Mouse (Mus musculus) thymus, postnatal 0 days (tissue): ENCODE data around the gene Olfr1173. TPM values are rescaled to one million over a fixed set of nuclear protein-coding genes. Genes with fewer than 3 reads are reported as not detected.

Experiments
- DNase-seq: peaks from one replicate; pipeline ENCODE4 v3.0.0-alpha.2; 2015; ENCODE audit warnings: low spot score
- polyA plus RNA-seq: library from polyadenylated mRNA; unstranded; fragments of >200 nt; fragmentation: Nextera tagmentation; extraction: Ambion mirVana; gene quantifications from 2 replicates; pipeline ENCODE4 v1.2.1, GENCODE M21; 2015

The Olfr1173 gene
- 0.03 TPM in 1 of 2 replicates, not detected in the other for polyA plus RNA-seq

DNA sequence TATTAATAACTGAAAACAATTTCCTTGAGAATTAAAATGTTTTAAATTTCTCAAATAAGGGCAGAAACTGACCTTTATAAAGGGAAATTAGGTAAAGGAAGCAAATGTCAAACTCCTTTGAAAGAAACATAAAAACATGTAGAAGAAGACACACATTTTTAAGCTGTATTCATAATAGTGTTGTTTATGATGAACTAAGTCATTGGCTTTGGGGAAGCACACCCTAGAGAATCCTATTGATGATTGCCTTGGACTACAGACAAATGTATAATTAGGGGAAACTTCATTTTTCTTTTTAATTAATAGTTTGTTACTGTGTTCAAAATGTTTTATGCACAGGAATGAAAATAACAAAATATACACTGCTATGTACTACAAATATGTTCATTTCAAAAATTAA, at the start of gene Olfr1173:
TSS of gene Olfr1173 (minus strand) at position 101 of the 400 bp plus-strand sequence.
- no peak for DNase-seq

DNA sequence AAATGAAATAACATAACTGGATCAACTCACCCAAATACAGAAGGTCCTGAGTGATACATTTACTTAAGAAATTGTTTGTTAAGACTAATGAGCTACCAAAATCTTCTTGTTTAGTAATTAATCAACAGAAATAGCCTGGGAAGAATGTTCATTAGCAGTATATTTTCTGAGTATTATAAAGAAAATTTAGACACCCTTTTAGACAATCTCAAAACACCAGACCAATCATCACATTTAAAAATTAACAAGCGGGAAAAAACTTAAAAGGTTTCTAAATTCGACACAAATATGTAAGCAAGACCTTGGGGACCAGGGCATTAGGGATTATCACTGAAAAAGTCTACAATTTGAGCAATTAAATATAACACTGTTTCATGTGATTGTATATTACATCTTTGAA, 47.4 kb upstream of the Olfr1173 start, which contains the start of gene Olfr1175-ps:
TSS of gene Olfr1175-ps (minus strand) at position 101 of the 400 bp plus-strand sequence.
- no peak for DNase-seq

DNA sequence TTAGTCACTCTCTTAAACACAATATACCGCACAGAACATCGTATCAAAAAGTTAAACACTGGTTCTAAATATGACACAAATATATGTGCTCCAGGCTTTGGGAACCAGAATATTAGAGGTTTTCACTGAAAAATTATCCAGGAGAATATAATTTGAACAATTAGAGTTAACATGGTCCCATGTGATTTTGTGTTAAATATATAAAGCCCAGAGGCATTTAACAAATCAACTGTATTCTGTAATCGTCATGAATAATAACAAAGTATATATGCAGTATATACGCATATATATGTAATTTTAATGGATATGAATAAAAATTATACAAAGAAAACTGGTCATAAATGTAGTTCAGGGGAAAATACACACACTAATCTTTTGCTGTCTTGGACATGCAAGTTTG, 35.4 kb upstream of the Olfr1173 start, which contains the start of gene Olfr1174-ps:
TSS of gene Olfr1174-ps (minus strand) at position 101 of the 400 bp plus-strand sequence.
- no peak for DNase-seq

DNA sequence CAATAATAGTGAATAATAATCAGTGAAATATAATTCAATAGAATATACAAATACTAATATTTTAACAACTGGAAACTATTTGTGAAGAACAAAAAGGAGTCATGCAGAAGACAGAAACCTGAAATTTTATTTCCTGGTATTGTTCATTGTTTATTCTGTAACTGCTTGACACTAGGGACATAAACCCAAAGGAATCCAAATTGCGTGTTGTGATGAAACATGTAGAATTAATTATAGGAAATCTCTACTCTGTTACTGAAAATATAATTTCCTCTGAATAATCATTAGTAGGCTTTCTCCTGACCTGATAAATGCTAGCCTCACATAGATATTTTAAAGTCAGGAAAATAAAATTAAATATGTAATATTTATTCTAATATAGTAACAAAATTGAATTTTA, 51.4 kb downstream of the Olfr1173 start, which contains the start of gene Olfr1170:
TSS of gene Olfr1170 (minus strand) at position 101 of the 400 bp plus-strand sequence.
- no peak for DNase-seq

Other genes starting within 250 kb of the Olfr1173 start
- gene Olfr73, start 242.2 kb downstream of the Olfr1173 start, polyA plus RNA-seq: not detected in 2 replicates
- gene Olfr1162, start 228.7 kb downstream of the Olfr1173 start, polyA plus RNA-seq: not detected in 2 replicates
- gene Olfr1163, start 208.0 kb downstream of the Olfr1173 start, polyA plus RNA-seq: not detected in 2 replicates
- gene Olfr1164, start 185.9 kb downstream of the Olfr1173 start, polyA plus RNA-seq: not detected in 2 replicates
- gene Olfr1166, start 151.6 kb downstream of the Olfr1173 start, polyA plus RNA-seq: not detected in 2 replicates
- gene Olfr1167, start 124.7 kb downstream of the Olfr1173 start, polyA plus RNA-seq: 0.12 TPM in 1 of 2 replicates, not detected in the other
- gene Olfr1168, start 98.0 kb downstream of the Olfr1173 start, polyA plus RNA-seq: not detected in 2 replicates
- not detected in 2 replicates for gene Olfr1170, start 51.5 kb downstream of the Olfr1173 start, polyA plus RNA-seq
- gene Olfr1174-ps, start 35.3 kb upstream of the Olfr1173 start, polyA plus RNA-seq: not detected in 2 replicates
- gene Olfr1175-ps, start 47.3 kb upstream of the Olfr1173 start, polyA plus RNA-seq: not detected in 2 replicates
- gene Olfr1176, start 56.8 kb upstream of the Olfr1173 start, polyA plus RNA-seq: not detected in 2 replicates
- gene Olfr1177-ps, start 66.6 kb upstream of the Olfr1173 start, polyA plus RNA-seq: not detected in 2 replicates
- not detected in 2 replicates for gene Olfr1178, start 107.2 kb upstream of the Olfr1173 start, polyA plus RNA-seq
- not detected in 2 replicates for gene Olfr1179, start 126.6 kb upstream of the Olfr1173 start, polyA plus RNA-seq
- not detected in 2 replicates for gene Olfr1180, start 139.3 kb upstream of the Olfr1173 start, polyA plus RNA-seq
- gene Olfr1181, start 146.3 kb upstream of the Olfr1173 start, polyA plus RNA-seq: not detected in 2 replicates
- gene Gm13757, start 169.3 kb upstream of the Olfr1173 start, polyA plus RNA-seq: not detected in 2 replicates
- not detected in 2 replicates for gene Olfr1183, start 175.0 kb upstream of the Olfr1173 start, polyA plus RNA-seq
- gene Olfr1184, start 203.7 kb upstream of the Olfr1173 start, polyA plus RNA-seq: not detected in 2 replicates
- not detected in 2 replicates for gene Olfr1185-ps1, start 213.4 kb upstream of the Olfr1173 start, polyA plus RNA-seq
- not detected in 2 replicates for gene Olfr1186, start 238.7 kb upstream of the Olfr1173 start, polyA plus RNA-seq